Mouse (Mus musculus): ENCODE measurements around the gene Gm34302.

DNA sequence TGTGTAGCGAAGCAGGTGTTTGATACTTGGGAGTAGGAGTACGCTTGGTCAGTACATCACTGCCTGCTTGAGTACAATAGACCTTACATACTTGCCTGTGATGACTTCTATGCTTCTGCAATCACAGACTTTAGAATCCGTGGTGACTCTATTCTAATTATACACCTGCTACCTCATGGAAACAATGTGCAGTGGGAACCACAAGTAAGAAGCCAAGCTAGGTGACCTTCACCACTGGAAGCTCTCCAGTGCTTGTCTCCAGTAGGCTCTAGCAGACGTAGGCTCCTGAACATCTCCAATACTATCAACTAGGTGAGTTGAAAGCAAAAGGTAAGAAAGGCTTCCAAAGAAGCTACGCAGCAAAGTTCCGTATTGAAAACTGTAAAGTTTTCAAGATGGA lies 27.6 kb upstream of the Gm34302 start:
- no peak for TF ChIP-seq GATA1 (IDR thresholded peaks at IDR 0.05; ENCODE audit: borderline replicate concordance, low read length)
- TF ChIP-seq FLI1 (IDR thresholded peaks at IDR 0.05; ENCODE audit: low read length): no peak
